Mouse (Mus musculus) MEL (cell line): ENCODE data around the gene Kdm7a.

ENCODE experiments used
- CTCF ChIP-seq, 3 experiments: IDR thresholded peaks in 2 of 3; conservative IDR thresholded peaks in 1 of 3; 2 replicates each; pipeline ENCODE4 v1.5.1; 2011 to 2012; ENCODE audit warnings: low read length in 3 of 3, low read depth in 2 of 3, mild to moderate bottlenecking in 2 of 3, improper control_type of control experiment in 1 of 3, inconsistent platforms in 1 of 3, mixed read lengths in 1 of 3, moderate library complexity in 1 of 3; ENCODE audit not compliant: control insufficient read depth in 1 of 3, insufficient read depth in 1 of 3, poor library complexity in 1 of 3, severe bottlenecking in 1 of 3
- ETS1 ChIP-seq: IDR thresholded peaks from 2 replicates; pipeline ENCODE4 v1.6.1; 2012; ENCODE audit warnings: low read depth, mild to moderate bottlenecking, inconsistent platforms, low read length, improper control_type of control experiment, moderate library complexity
- GATA1 ChIP-seq: IDR thresholded peaks from 2 replicates; pipeline ENCODE4 v1.6.1; 2011; ENCODE audit warnings: low read depth, low read length, improper control_type of control experiment
- MAFK ChIP-seq: IDR thresholded peaks from 2 replicates; pipeline ENCODE4 v1.6.1; 2011; ENCODE audit warnings: low read depth, mild to moderate bottlenecking, low read length, improper control_type of control experiment, borderline replicate concordance
- MAX ChIP-seq: IDR thresholded peaks from 2 replicates; pipeline ENCODE4 v1.6.1; 2011; ENCODE audit warnings: low read length, improper control_type of control experiment
- MYC ChIP-seq: IDR thresholded peaks from 2 replicates; pipeline ENCODE4 v1.6.1; 2011; ENCODE audit warnings: low read depth, mild to moderate bottlenecking, low read length, improper control_type of control experiment, moderate library complexity
- NRF1 ChIP-seq: IDR thresholded peaks from 2 replicates; pipeline ENCODE4 v1.6.1; 2014; ENCODE audit warnings: low read depth, mild to moderate bottlenecking, inconsistent platforms, low read length, improper control_type of control experiment, moderate library complexity; ENCODE audit not compliant: poor library complexity, insufficient read depth, severe bottlenecking
- POLR2A ChIP-seq, 2 experiments: IDR thresholded peaks; 2 replicates each; pipeline ENCODE4 v1.6.1; 2011 to 2012; ENCODE audit warnings: low read length in 2 of 2, mild to moderate bottlenecking in 2 of 2, control low read depth in 1 of 2, improper control_type of control experiment in 1 of 2, low read depth in 1 of 2, moderate library complexity in 1 of 2; ENCODE audit not compliant: control insufficient read depth in 1 of 2, insufficient read depth in 1 of 2, poor library complexity in 1 of 2
- POLR2AphosphoS2 ChIP-seq: IDR thresholded peaks from 2 replicates; pipeline ENCODE4 v1.6.1; 2011; ENCODE audit warnings: low read length, improper control_type of control experiment
- TAL1 ChIP-seq: IDR thresholded peaks from 2 replicates; pipeline ENCODE4 v1.6.1; 2012; ENCODE audit warnings: mild to moderate bottlenecking, inconsistent platforms, low read length, moderate library complexity, mixed read lengths
- USF1 ChIP-seq: IDR thresholded peaks from 2 replicates; pipeline ENCODE4 v1.6.1; 2014; ENCODE audit warnings: low read depth, mild to moderate bottlenecking, inconsistent platforms, low read length, improper control_type of control experiment, moderate library complexity
- ZMIZ1 ChIP-seq: IDR thresholded peaks from 2 replicates; pipeline ENCODE4 v1.6.1; 2012; ENCODE audit warnings: low read depth, mild to moderate bottlenecking, inconsistent platforms, low read length, improper control_type of control experiment, moderate library complexity

- TF ChIP-seq CTCF (IDR thresholded peaks at IDR 0.05 in 2 of 3, conservative IDR thresholded peaks at IDR 0.05 in 1 of 3; ENCODE audit: control insufficient read depth in 1 of 3, insufficient read depth in 1 of 3, low read depth in 2 of 3, low read length in 3 of 3, poor library complexity in 1 of 3, severe bottlenecking in 1 of 3) (no peak), MAFK (no peak), MAX (no peak), POLR2A (IDR thresholded peaks at IDR 0.05; ENCODE audit: control insufficient read depth in 1 of 2, insufficient read depth in 1 of 2, low read depth in 1 of 2, low read length in 2 of 2, poor library complexity in 1 of 2) (no peak), MYC (no peak), TAL1 (no peak), ETS1 (no peak), USF1 (no peak), GATA1 (peak; percentile 74), NRF1 (no peak), POLR2AphosphoS2 (no peak), ZMIZ1 (no peak)
Measured at GRCm38 (mm10) chr6:39169089-39169488, 37.5 kb downstream of the Kdm7a start.
